In genomic region chr9:96092637-96093036, GRCm38 (mm10) we compare ENCODE assay signal across 4 mouse cellular contexts. TPM values are rescaled to one million over a fixed set of nuclear protein-coding genes. Genes with fewer than 3 reads are reported as not detected.
DNase-seq lines count a peak whose midpoint lies in the region.
"Not testable (repeated sequence)": the region's sequence is repeated elsewhere in the genome, so short reads cannot be mapped to it uniquely, and the experiment has no call there.

No protein-coding gene starts in this region.

- H3K36me3 ChIP-seq in ES-E14 (ENCODE audit: control insufficient read depth, insufficient read depth, low read length, poor library complexity, severe bottlenecking): not testable (repeated sequence)

- DNase-seq in ES-E14 (ENCODE audit: low read depth, low spot score): not testable (repeated sequence)
- peak; percentile 69 for DNase-seq in R1 (ENCODE audit: low read depth, low spot score)
- peak; percentile 43 for DNase-seq in ZHBTc4 (ENCODE audit: low read depth, low spot score)
- DNase-seq in heart, adult 11 months: peak; percentile 74

- 0 out of 2 replicates have a peak overlapping the region, but pooled peaks have one; percentile 22 for H3K27ac ChIP-seq in ES-E14 (ENCODE audit: insufficient read depth, low read depth, low read length, poor library complexity, severe bottlenecking)

- H3K4me3 ChIP-seq in ES-E14 (ENCODE audit: insufficient read depth in 1 of 2, low read depth in 1 of 2, low read length in 2 of 2, poor library complexity in 1 of 2, severe bottlenecking in 1 of 2): not testable (repeated sequence)

- in situ Hi-C loops in ES-E14 (cut with MboI; ENCODE audit: low sequenced_read_pairs in 2 of 2, unreplicated experiment in 2 of 2): not testable (repeated sequence)

- H3K4me1 ChIP-seq in ES-E14 (ENCODE audit: control insufficient read depth in 2 of 2, insufficient read depth in 2 of 2, low read length in 2 of 2, poor library complexity in 1 of 2): not testable (repeated sequence)

- H3K9me3 ChIP-seq in ES-E14 (ENCODE audit: control insufficient read depth, insufficient read depth, low read depth, low read length): not testable (repeated sequence)

- not testable (repeated sequence) for H3K9ac ChIP-seq in ES-E14 (ENCODE audit: insufficient read depth, low read depth, low read length, poor library complexity, severe bottlenecking)

RNA-seq across cellular contexts. Expression of gene Gk5, which starts 26.5 kb away (rescaled TPM):
- 12.7 and 13.2 TPM in 2 replicates for total RNA-seq in ES-E14 (2012; rRNA removed)
